Mouse (Mus musculus) ES-E14 (cell line): ENCODE measurements around the gene Tnnt2. TPM values are rescaled to one million over a fixed set of nuclear protein-coding genes. Genes with fewer than 3 reads are reported as not detected.

Source experiments
- DNase-seq: peaks from one replicate; pipeline ENCODE4 v3.0.0-alpha.2; 2013; ENCODE audit warnings: low read depth, low spot score
- H3K27ac ChIP-seq: 2 replicates; pipeline ENCODE4 v1.5.1; 2012; ENCODE audit warnings: low read depth, mild to moderate bottlenecking, low read length, moderate library complexity, mixed read lengths; ENCODE audit not compliant: poor library complexity, insufficient read depth, severe bottlenecking
- H3K36me3 ChIP-seq: 2 replicates; pipeline ENCODE4 v1.6.1; 2012; ENCODE audit warnings: mild to moderate bottlenecking, low read length, moderate library complexity, mixed read lengths; ENCODE audit not compliant: control insufficient read depth, poor library complexity, insufficient read depth, severe bottlenecking
- H3K4me1 ChIP-seq, 2 experiments: fragments of 150-350 bp in 1 of 2; sonication (generic) in 1 of 2; 2 replicates each; pipeline ENCODE4 v1.6.1; 2012; ENCODE audit warnings: low read length in 2 of 2, mild to moderate bottlenecking in 1 of 2, mixed read lengths in 1 of 2; ENCODE audit not compliant: control insufficient read depth in 2 of 2, insufficient read depth in 2 of 2, poor library complexity in 1 of 2
- H3K4me3 ChIP-seq, 2 experiments: fragments of 150-350 bp in 1 of 2; sonication (generic) in 1 of 2; 2 replicates each; pipeline ENCODE4 v1.5.1; 2012; ENCODE audit warnings: low read length in 2 of 2, low read depth in 1 of 2, mild to moderate bottlenecking in 1 of 2, mixed read lengths in 1 of 2; ENCODE audit not compliant: insufficient read depth in 1 of 2, poor library complexity in 1 of 2, severe bottlenecking in 1 of 2
- H3K9ac ChIP-seq: 2 replicates; pipeline ENCODE4 v1.6.1; 2012; ENCODE audit warnings: low read depth, mild to moderate bottlenecking, low read length, mixed read lengths; ENCODE audit not compliant: poor library complexity, insufficient read depth, severe bottlenecking
- H3K9me3 ChIP-seq: fragments of 150-350 bp; sonication (generic); 2 replicates; pipeline ENCODE4 v1.6.1; 2012; ENCODE audit warnings: low read depth, mild to moderate bottlenecking, low read length; ENCODE audit not compliant: control insufficient read depth, insufficient read depth
- CHD2 ChIP-seq: IDR thresholded peaks from 2 replicates; pipeline ENCODE4 v1.6.1; 2014; ENCODE audit warnings: mild to moderate bottlenecking, low read depth, low read length, inconsistent platforms
- HCFC1 ChIP-seq: IDR thresholded peaks from 2 replicates; pipeline ENCODE4 v1.6.1; 2012; ENCODE audit warnings: low read length, inconsistent platforms, borderline replicate concordance; ENCODE audit not compliant: insufficient read depth
- MAFK ChIP-seq: IDR thresholded peaks from 2 replicates; pipeline ENCODE4 v1.6.1; 2014; ENCODE audit warnings: mild to moderate bottlenecking, low read depth, low read length, inconsistent platforms; ENCODE audit not compliant: insufficient read depth
- ZC3H11A ChIP-seq: IDR thresholded peaks from 2 replicates; pipeline ENCODE4 v1.6.1; 2012; ENCODE audit warnings: low read depth, mild to moderate bottlenecking, inconsistent platforms, low read length, borderline replicate concordance
- ZNF384 ChIP-seq: IDR thresholded peaks from 2 replicates; pipeline ENCODE4 v1.6.1; 2012; ENCODE audit warnings: low read depth, low read length, inconsistent platforms
- in situ Hi-C, 2 experiments: fragments of 600-800 bp; cut with MboI; formaldehyde crosslinking; loops; one replicate each; pipeline ENCODE4 v1.15.1; 2025; ENCODE audit warnings: low sequenced_read_pairs in 2 of 2, inconsistent platforms in 1 of 2; ENCODE audit not compliant: unreplicated experiment in 2 of 2
- total RNA-seq: library from RNA; depleted of rRNA; stranded (reverse); fragments of 300-350 nt; gene quantifications from 2 replicates; pipeline ENCODE4 v1.2.3, GENCODE M21; 2012

Tnnt2 gene
- total RNA-seq, 1 experiment, result 2.5 TPM

DNA sequence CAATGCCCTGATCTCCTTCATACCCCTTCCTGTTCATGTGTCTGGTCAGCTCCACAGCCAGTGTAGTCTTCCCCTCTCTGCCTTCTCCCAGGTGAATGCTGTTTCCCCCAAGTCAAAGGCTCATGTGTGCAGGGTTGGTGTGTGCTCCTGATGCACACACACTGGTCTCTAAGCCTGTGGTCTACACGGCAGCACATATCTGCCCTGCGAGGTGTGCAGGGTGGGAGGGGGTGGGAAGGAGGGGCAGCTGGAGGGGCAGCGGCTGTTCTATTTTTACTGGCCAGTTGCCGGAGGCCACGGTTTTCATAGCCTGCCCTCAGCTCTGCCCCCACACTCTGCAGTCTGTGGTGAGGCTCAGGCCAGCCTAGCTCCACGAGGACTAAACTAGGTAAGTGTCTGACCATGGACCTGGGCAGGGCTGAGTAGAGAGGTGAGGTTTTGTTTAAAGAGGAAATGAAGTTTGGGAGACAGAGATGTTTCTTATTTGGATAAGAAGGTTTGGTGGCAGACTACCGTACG is 37.0 kb upstream of the Tnnt2 start:
- in situ Hi-C loops, result no loop called here
- no peak overlapping the region for H3K9ac ChIP-seq
- H3K27ac ChIP-seq, result no peak overlapping the region

DNA sequence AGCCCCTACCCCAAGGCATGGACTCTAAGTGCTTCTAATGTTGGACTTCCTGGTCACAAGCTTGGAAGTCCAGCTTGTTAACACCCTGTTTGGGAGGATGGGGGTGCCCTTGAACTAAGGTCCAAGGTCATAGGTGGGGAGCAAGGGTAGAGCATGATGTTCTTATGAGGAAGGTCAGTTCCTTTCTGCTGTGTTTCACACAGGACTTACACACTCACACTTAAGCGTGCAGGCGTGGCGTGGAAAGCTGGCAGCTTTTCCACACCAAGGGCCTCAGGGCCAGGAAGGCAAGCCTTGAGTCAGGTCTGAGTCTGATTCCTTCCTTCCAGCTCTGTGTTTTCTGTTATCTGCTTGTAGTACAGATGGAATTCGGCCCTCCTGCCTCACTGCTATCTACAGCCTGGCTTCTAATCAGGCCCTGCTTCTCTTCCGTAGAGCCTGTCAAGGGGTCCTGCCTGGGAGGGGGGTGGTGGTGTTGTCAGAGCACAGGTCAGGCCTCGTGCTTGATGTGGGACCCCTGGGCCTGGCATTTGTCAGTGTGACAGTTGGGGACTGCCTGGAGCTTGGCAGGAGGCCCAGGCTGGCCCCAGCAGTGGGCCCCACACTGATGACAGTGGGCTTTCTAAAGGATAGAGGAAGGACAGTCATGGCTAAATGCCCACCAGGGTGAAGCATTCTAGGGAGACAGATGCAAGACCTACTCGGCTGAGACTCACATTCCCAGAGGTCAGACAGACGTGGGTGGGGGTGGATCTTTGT is 35.8 kb upstream of the Tnnt2 start:
- H3K9me3 ChIP-seq, result no peaks in the 10 kb centered on the region
- peaks cover under 1% of the 10 kb centered on the region in 2 experiments; a peak in 1 of 4 replicates for H3K4me1 ChIP-seq
- no peaks in the 10 kb centered on the region for H3K36me3 ChIP-seq
- H3K27ac ChIP-seq, result no peak overlapping the region
- no peak for TF ChIP-seq ZNF384
- no peak for TF ChIP-seq HCFC1
- no peak for TF ChIP-seq CHD2
- TF ChIP-seq ZC3H11A, result no peak
- TF ChIP-seq MAFK, result no peak
- no peak overlapping the region for H3K9ac ChIP-seq
- H3K4me3 ChIP-seq, result no peak overlapping the region
- DNase-seq, result no peak
- in situ Hi-C loops, result no loop called here

More for the DNA sequence above, 37.0 kb upstream of the Tnnt2 start:
- Histone ChIP-seq H3K4me3 (no peak overlapping the region), H3K4me1 (peaks cover 2 to 11% of the 10 kb centered on the region in 2 experiments; a peak in 3 of 4 replicates), H3K9me3 (no peaks in the 10 kb centered on the region), H3K36me3 (no peaks in the 10 kb centered on the region)
- DNase-seq, result no peak
- no peak for TF ChIP-seq MAFK
- no peak for TF ChIP-seq ZC3H11A
- TF ChIP-seq CHD2, result no peak
- TF ChIP-seq ZNF384, result no peak
- no peak for TF ChIP-seq HCFC1

DNA sequence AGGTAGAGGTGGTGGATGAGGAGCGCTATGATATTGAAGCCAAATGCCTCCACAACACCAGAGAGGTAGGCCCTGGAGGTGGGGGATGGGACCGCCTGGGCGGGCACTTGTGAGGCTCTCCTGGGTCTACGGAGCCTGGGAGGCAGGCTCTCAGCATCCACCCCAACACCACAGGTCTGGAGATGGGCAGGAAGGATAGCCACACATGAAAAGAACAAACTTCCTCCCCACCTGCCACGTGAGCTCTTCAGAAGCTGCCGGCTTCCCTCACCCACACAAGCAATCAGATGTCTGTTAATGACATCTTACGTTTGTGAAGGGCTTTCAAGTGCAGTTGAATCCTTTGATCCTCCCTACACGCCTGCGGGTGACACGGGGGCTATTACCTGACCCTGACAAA is 28.6 kb upstream of the Tnnt2 start:
- Histone ChIP-seq H3K9ac (no peak overlapping the region), H3K27ac (no peak overlapping the region), H3K4me1 (peaks cover 0 to 10% of the 10 kb centered on the region in 2 experiments; a peak in 2 of 4 replicates), H3K9me3 (no peaks in the 10 kb centered on the region), H3K4me3 (no peak overlapping the region), H3K36me3 (no peaks in the 10 kb centered on the region)
- TF ChIP-seq ZC3H11A (no peak), ZNF384 (no peak), HCFC1 (no peak), MAFK (no peak), CHD2 (no peak)
- in situ Hi-C loops, result no loop called here
- no peak for DNase-seq

DNA sequence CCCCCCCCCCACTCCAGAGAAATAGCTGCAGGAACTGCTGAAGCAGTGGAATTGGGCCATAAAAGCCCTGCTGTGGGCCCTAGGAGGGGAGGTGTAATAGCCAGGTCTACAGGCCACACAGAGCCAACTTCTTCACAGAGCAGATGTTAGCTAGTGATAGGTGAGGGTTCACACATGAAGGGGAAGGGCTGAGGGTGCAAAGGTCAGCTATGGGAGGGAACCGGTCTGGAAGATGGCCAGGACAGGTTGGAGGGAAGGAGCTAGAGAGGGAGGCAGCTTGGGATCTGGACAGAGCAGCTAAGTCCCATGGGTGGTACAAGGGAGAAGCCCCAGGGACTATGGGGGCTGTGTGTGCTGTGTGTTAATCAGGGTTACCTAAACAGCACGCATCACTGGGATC is 26.0 kb upstream of the Tnnt2 start:
- H3K36me3 ChIP-seq, result no peaks in the 10 kb centered on the region

DNA sequence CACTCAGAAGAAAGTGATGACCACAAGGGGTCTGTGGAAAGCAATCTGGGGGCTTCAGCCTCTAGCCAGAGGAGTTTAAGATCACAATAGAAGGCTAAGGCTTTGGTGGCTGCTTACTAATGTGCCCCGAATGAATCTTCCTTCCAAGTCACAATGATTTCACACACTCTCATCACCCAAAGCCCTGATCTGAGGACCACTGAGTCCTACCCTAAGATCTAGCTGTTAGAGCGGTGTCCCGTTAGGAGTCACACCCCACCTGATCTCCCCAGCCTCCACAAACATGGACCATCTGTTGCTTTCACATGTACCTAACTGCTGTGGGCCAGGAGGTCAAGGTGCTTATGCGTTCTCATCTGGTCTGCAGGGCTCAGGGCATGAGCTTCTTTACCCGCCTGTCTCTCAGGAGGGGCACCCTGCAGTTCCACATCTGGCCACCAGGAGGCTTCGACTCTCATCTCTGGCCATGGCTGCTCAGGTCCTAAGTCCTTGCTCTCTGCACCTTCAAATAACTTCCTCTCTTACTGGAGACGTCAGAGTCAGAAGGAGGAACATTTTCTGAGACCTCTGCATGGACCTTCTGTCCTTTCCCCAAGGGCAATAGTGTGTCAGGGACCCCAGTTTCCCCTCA is 25.0 kb upstream of the Tnnt2 start:
- Histone ChIP-seq H3K36me3 (no peaks in the 10 kb centered on the region), H3K4me1 (peaks cover 0 to 8% of the 10 kb centered on the region in 2 experiments; a peak in 2 of 4 replicates), H3K27ac (no peak overlapping the region), H3K4me3 (no peak overlapping the region), H3K9ac (no peak overlapping the region), H3K9me3 (no peaks in the 10 kb centered on the region)
- peak; percentile 75 for DNase-seq
- in situ Hi-C loops, result no loop called here
- TF ChIP-seq ZC3H11A, result no peak
- TF ChIP-seq HCFC1, result no peak
- TF ChIP-seq MAFK, result no peak
- no peak for TF ChIP-seq ZNF384
- no peak for TF ChIP-seq CHD2

More for the DNA sequence above, 26.0 kb upstream of the Tnnt2 start:
- H3K4me1 ChIP-seq, result peaks cover 0 to 10% of the 10 kb centered on the region in 2 experiments; a peak in 2 of 4 replicates
- H3K4me3 ChIP-seq, result no peak overlapping the region
- no peak for DNase-seq
- H3K9me3 ChIP-seq, result no peaks in the 10 kb centered on the region
- TF ChIP-seq HCFC1, result no peak
- H3K27ac ChIP-seq, result no peak overlapping the region
- in situ Hi-C loops, result no loop called here
- H3K9ac ChIP-seq, result no peak overlapping the region
